Mouse (Mus musculus) brain, embryonic 14.5 days (tissue): Measurements from ENCODE around the gene Neurog3. TPM values are rescaled to one million over a fixed set of nuclear protein-coding genes. Genes with fewer than 3 reads are reported as not detected.
A peak's percentile ranks its signal among the peaks of the same experiment; 100 is the strongest.

Experiments used
- DNase-seq: peaks from one replicate; pipeline ENCODE4 v3.0.0-alpha.2; 2011; ENCODE audit warnings: low read depth
- CTCF ChIP-seq: fragments of 200-500 bp; IDR thresholded peaks from 2 replicates; pipeline ENCODE4 v1.5.1; 2012; ENCODE audit warnings: inconsistent platforms, mild to moderate bottlenecking, moderate library complexity, borderline replicate concordance; ENCODE audit not compliant: insufficient read depth, insufficient read length; ENCODE audit errors: extremely low read depth
- POLR2A ChIP-seq: fragments of 200-500 bp; IDR thresholded peaks from 2 replicates; pipeline ENCODE4 v1.6.1; 2012; ENCODE audit warnings: mild to moderate bottlenecking, inconsistent platforms, borderline replicate concordance; ENCODE audit not compliant: poor library complexity, insufficient read depth, insufficient read length, severe bottlenecking; ENCODE audit errors: extremely low read depth
- polyA plus RNA-seq: library from polyadenylated mRNA; depleted of rRNA; stranded (reverse); fragments of >200 nt; gene quantifications from 2 replicates; pipeline ENCODE4 v1.2.3, GENCODE M21; 2012; rRNA removed

The Neurog3 gene
- polyA plus RNA-seq, result 0.07 and 0.43 TPM in 2 replicates

DNA sequence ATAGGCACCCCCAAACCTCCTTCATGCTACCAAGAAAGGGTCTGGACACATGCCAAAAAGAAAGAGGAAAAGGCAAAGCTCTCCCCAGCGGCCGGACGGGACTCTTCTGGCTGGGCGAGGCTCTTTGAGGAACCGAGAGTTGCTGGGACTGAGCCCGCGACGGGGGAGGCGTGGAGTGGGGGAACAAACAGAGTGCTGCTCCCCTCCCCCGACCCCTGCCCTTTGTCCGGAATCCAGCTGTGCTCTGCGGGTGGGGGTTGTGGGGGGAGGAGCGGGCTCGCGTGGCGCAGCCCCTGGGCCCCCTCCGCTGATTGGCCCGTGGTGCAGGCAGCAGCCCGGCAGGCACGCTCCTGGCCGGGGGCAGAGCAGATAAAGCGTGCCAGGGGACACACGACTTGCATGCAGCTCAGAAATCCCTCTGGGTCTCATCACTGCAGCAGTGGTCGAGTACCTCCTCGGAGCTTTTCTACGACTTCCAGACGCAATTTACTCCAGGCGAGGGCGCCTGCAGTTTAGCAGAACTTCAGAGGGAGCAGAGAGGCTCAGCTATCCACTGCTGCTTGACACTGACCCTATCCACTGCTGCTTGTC is at the start of gene Neurog3:
Gene Neurog3 (plus strand): TSS at position 400 of the 591 bp plus-strand sequence.
- TF ChIP-seq POLR2A, result no peak
- TF ChIP-seq CTCF, result no peak
- DNase-seq, result no peak

DNA sequence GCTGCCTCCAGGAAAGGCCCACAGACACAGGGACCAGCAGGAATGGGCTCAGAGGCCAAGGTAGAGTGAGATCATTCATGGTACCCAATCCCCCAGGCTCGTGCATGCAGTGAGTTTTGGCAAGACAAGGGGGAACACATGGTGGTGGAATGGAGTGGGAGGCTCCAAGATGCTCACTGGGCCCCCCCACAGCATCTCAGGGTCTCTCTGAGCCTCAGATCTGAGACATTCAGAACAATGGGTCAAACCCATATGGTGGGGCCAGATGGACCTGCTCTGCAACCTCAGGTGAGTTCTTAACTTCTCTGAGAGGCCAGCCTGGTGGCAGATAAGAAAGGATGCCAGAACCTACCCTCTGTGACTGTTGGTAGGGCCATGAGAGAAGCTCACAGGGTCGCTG is 46.8 kb upstream of the Neurog3 start:
- no peak for DNase-seq
- TF ChIP-seq POLR2A, result no peak
- no peak for TF ChIP-seq CTCF

DNA sequence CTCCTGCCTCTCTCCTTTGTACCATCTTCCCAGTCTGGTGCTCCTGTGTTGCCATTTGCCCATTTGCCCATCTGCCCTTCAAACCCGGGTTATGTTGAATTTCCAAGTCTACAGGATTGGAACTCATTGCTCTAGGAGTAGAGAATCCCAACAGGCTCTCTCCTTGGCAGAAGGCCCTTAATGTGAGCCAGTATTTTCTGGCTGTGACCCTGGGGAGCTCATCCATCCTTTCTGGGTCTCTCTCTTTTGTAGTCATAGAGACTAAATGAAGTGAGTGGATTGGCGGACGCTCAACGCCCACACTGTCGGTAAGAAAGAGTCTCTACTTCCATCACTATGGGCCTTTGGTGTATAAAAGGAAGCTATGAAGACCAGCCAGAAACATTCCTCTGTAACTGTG is 46.1 kb upstream of the Neurog3 start:
- TF ChIP-seq POLR2A, result no peak
- TF ChIP-seq CTCF, result no peak
- no peak for DNase-seq

DNA sequence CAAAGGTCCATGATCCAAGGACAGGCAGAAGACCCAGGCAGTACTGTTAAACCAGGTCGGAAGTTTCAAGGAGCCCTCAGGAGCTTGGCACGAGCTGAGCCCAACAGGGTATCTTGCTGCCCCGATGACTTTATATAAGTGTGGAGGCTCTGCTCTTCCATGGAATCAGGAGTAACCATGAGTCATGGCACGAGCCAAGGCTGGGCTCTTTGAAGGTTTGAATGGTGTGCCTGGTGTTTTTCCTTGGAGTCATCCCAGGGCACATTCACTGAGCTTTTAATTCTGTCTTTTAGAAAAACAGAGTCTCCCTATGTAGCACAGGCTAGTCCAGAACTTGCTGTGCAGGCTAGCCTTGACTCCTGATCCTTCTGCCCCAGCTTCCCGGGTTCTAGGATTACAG is 44.5 kb upstream of the Neurog3 start:
- TF ChIP-seq POLR2A, result no peak
- TF ChIP-seq CTCF, result no peak
- DNase-seq, result no peak

DNA sequence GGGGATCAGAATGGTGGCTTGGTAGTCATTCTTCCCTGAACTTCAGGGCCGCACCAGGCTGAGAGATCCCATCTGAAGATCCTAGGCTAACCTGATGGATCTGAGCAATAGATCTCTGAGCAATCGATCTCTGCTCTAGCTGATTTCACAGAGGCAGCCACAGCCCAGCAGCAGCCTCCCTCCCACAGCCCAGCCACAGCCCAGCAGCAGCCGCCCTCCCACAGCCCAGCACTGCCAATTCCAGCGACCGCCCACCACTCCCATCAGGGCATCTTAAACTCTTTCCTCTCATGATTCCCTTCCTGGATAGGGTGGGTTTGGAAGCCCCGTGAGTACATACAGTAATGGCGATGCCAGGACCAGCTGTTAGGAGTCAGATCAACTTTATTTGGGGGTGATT is 43.8 kb upstream of the Neurog3 start:
- DNase-seq, result no peak
- TF ChIP-seq POLR2A (no peak), CTCF (no peak)

DNA sequence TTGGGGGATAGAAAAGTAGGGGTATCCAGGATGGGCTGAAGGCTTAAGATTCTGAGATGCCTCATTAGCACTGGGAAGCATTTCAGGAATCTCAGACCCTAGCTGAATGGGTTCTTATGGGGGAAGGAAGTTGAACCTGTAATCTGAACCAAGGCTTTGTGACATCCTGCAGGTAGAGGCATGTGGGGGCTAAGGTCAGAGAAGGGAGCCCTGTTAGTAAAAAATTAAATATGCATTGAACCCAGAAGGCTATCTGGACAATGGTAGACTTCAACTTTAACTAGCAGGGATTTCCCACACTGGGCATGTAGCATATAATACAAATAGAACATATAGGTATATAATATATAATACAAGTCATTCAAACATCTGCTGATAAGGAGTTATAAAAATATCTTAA is 43.4 kb upstream of the Neurog3 start:
- no peak for TF ChIP-seq POLR2A
- TF ChIP-seq CTCF, result no peak
- DNase-seq, result no peak

DNA sequence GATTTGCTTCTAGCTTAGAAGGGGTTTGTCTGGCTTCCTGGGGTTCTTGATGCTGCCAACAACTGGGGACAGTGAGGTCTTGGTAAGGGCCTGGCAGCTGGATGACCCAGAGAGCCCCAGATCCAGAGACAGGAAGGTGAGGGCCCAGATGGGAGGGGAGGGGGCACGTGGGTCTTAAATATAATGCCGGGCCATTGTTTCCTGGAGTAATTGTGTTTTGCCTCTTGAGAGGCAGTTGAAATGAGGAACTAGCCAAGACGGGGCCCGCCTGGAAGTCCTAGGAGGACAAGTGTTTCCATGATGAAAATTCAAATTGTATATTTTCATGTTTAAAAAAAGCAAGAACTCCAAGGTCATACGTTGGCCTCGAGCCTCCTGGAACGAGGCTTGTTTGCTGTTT is 39.0 kb upstream of the Neurog3 start:
- no peak for DNase-seq
- TF ChIP-seq POLR2A, result no peak
- TF ChIP-seq CTCF, result no peak

DNA sequence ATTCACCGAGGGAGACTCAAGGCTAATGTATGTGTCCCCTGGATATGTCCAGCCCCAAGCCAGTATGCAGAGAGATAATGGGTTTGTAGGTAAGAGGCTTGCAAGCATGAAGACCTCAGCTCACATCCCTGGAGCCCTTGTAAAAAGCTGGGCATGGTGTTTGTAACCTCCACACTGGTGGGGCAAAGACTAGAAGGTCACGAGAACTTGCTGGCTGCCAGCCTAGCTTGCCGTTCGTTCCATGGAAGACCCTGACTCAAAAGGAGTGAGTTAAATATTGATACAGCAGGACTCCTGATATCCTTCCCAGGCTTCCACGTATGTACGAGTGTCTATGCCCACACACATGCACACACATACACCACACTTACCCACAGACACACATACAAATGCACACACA is 38.5 kb upstream of the Neurog3 start:
- TF ChIP-seq CTCF (no peak), POLR2A (no peak)
- DNase-seq, result no peak

DNA sequence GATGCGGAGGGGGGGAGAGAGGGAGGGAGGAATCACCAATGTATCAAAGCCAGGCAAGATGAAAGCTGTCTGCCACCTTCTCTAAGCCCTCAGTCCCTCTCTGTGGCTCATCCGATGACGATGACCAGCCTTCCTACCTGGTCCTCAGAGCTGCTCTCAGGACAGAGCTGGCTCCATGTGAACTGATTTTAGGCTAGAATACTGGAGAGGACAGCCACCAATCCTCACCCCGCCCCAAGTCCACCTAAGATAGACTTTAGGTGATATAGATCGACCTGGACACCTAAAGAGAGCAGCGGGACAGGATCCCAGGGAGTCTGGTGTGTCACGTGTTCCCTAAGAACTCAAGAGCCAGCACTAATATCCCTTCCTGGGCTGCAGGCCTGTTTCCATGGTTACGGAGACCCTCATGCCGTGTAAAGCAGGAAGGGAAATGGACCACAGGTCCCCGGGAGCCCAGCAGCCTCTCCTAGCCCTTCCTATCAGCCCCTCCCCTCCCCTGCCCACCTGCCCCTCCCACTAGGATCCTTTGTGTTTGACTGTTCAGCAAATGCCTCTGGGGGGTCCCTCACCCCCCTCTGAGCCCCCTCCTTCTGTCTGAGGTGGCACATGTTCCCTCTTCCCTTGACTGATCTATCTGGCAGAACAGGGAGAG is 33.0 kb upstream of the Neurog3 start:
- TF ChIP-seq POLR2A (no peak), CTCF (no peak)
- DNase-seq, result peak; percentile 93

DNA sequence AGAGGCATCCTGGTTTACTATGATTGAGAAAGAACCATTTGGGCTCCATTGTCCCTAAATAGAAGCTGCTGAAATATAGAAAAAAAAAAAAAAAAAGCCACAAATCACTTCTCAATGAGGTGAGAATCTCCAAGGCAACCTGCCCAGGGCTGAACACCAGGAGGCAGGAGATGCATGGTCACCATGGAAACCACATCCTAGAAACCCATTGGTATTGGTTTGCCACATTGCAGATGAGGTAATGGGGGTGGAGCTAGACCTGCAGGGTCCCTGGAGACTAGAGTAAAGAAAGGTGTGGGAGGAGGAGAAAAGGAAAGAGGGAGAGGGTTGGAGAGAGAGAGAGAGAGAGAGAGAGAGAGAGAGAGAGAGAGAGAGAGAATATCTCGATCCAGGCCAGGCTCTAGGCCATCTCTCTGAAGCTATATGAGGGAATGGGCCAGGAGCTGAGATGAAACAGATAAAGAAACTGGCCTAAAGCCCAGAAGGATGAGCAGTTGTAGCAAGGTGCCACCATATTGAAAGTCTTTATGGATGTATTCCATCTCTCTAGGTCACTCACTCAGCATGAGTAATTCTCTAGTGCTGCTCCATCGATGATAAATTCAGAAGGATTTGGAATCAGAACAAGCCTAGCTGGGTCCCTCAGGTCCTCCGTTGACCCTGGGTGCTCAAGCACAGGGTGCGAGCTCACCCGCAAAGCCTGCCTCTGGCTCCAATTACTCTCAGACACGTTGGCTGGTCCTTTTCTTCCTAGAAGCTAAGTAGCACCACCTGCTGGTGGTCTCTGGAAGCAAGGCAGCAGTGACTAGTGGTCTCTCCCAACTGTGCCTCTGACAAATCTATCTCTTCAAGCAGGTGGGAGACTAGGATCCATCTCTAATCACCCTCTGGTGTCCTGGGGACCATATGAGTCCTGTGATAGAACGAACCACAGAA is 31.1 kb upstream of the Neurog3 start:
- TF ChIP-seq CTCF (peak; percentile 87; the same call in 1 of the 2 replicates), POLR2A (no peak)
- DNase-seq, result peak; percentile 98

DNA sequence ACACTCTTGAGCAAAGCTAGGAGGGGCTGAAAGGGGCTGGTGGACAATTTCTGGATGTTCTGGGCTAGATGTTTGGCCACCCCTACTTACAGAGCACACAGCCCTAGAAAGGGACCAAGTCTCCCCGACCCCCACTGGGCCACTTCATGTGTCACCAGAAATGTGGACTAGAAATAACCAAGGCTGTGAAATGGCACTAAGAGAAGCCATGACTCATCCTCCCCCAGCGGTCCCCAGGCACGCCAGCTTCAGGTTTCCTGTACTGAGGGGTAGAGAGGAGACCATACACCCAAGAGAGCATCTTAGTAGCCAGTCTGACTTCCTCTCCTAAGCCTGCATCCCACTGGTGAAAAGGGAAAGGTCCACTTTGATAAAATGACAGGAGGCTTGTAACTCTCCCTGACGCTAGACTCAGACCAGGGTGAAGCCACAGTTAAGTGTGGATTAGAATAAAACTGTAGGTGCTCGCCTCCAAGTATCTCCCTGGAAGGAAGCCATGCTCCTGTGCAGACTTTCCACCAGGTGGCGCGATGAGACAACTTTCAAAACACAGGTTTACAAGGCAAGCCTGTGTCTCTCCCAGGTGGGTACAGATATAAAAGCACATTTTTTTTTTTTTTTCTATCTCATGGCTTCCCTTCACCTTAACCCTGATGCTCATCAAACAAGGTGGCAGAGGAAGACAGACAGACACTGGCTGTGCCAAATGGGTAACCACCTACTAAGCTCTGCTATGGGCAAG is 27.9 kb upstream of the Neurog3 start:
- peak; percentile 88 for DNase-seq
- TF ChIP-seq CTCF (peak; percentile 84), POLR2A (no peak)
